Mouse (Mus musculus): ENCODE data around the gene Csrp1. TPM values are rescaled to one million over a fixed set of nuclear protein-coding genes. Genes with fewer than 3 reads are reported as not detected.

Gene Csrp1
- polyA plus RNA-seq, 1 experiment = 4.0 TPM

DNA sequence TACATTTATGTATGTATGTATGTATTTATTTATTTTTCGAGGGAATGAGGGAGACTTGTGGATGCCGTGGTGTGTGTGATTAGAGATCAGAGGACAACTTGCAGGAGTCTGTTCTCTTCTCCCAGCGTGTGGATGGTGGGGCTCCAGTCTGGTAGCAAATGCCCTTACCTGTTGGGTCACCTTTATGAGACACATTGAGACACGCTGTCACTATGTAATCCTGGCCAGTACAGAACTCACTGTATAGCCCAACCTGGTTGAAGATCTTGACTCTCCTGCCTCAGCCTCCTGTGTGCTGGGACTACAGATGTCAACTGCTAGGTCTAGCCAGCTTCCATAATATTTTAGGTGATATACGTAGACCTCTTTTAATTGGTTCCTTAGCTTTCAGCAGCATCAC lies 41.9 kb downstream of the Csrp1 start:
- Histone ChIP-seq H3K27me3 (ENCODE audit: control insufficient read depth) (no peaks in the 10 kb centered on the region; the same call in 1 of the 2 replicates), H3K4me3 (replicated peaks) (no peak overlapping the region), H3K9me3 (ENCODE audit: control insufficient read depth, low read length) (no peaks in the 10 kb centered on the region), H3K4me1 (ENCODE audit: control insufficient read depth) (peaks cover 73% of the 10 kb centered on the region), H3K36me3 (ENCODE audit: control insufficient read depth) (peaks cover 2% of the 10 kb centered on the region; the same call in 1 of the 2 replicates)
- TF ChIP-seq GATA1 (IDR thresholded peaks at IDR 0.05; ENCODE audit: low read length) (peak; percentile 69), TAL1 (IDR thresholded peaks at IDR 0.05; ENCODE audit: low read length) (peak; percentile 86)

DNA sequence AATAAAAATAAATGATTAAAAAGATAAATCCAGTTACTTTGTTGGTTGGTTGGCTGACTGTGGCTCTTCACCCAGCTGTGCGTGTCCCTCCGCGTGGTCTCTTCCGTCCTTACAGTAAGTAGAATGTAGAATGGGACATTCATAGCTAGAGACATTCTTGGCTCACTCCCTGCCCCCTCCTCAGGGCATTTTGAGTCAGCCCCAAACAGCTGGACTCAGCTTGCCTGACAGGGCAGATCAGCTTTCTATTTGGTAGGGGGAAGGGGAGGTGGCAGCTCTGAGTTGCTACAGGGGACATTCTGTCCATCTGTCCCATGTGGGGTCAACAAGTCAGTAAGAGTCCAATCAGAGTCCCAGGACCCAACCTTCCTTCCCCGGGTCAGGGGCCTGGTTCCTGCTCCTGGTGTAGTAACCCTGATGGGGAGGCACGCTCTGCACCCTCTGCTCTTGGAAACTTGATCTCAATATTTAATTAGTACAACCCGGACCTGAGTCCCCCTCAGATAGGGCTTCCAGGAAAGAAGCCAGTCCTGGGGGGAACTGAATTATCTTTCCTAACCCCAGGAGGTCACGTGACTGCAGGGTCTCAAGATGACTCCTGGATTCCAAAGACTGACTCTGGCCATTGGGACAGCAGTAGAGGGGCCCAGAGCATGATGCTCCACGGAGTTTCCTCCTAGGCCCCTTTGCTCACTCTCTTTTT lies 43.8 kb downstream of the Csrp1 start:
- no peak for TF ChIP-seq GATA1 (IDR thresholded peaks at IDR 0.05; ENCODE audit: low read length)
- peaks cover 91% of the 10 kb centered on the region for H3K4me1 ChIP-seq (ENCODE audit: control insufficient read depth)

GRCm38 (mm10) chr1:135764206-135764528 lies 44.3 kb downstream of the Csrp1 start:
- no peaks in the 10 kb centered on the region for H3K9me3 ChIP-seq (ENCODE audit: control insufficient read depth, low read length)
- TF ChIP-seq TAL1 (IDR thresholded peaks at IDR 0.05; ENCODE audit: low read length) = no peak
- no peak for TF ChIP-seq GATA1 (IDR thresholded peaks at IDR 0.05; ENCODE audit: low read length)
- H3K27me3 ChIP-seq (ENCODE audit: control insufficient read depth) = no peaks in the 10 kb centered on the region; the same call in 1 of the 2 replicates
- peaks cover 96% of the 10 kb centered on the region for H3K4me1 ChIP-seq (ENCODE audit: control insufficient read depth)
- no peak overlapping the region for H3K4me3 ChIP-seq (replicated peaks)
- H3K36me3 ChIP-seq (ENCODE audit: control insufficient read depth) = peaks cover 24% of the 10 kb centered on the region

More for the DNA sequence above, 43.8 kb downstream of the Csrp1 start:
- Histone ChIP-seq H3K36me3 (ENCODE audit: control insufficient read depth) (peaks cover 19% of the 10 kb centered on the region), H3K4me3 (replicated peaks) (no peak overlapping the region), H3K27me3 (ENCODE audit: control insufficient read depth) (no peaks in the 10 kb centered on the region; the same call in 1 of the 2 replicates), H3K9me3 (ENCODE audit: control insufficient read depth, low read length) (no peaks in the 10 kb centered on the region)

GRCm38 (mm10) chr1:135765645-135766591 lies 46.1 kb downstream of the Csrp1 start, which contains the start of gene Phlda3:
Gene Phlda3 (plus strand): TSS chr1:135766119.
- H3K4me1 ChIP-seq (ENCODE audit: control insufficient read depth) = peaks cover 98% of the 10 kb centered on the region
- H3K36me3 ChIP-seq (ENCODE audit: control insufficient read depth) = peaks cover 42% of the 10 kb centered on the region
- H3K9me3 ChIP-seq (ENCODE audit: control insufficient read depth, low read length) = no peaks in the 10 kb centered on the region
- H3K4me3 ChIP-seq (replicated peaks) = peak within 1 kb of the TSS; percentile 97
- TF ChIP-seq TAL1 (IDR thresholded peaks at IDR 0.05; ENCODE audit: low read length) = no peak
- H3K27me3 ChIP-seq (ENCODE audit: control insufficient read depth) = no peaks in the 10 kb centered on the region; the same call in 1 of the 2 replicates

- peaks cover 50% of the 10 kb centered on the region for H3K36me3 ChIP-seq (ENCODE audit: control insufficient read depth)
- H3K4me1 ChIP-seq (ENCODE audit: control insufficient read depth) = peaks cover 98% of the 10 kb centered on the region
- TF ChIP-seq TAL1 (IDR thresholded peaks at IDR 0.05; ENCODE audit: low read length) (no peak), GATA1 (IDR thresholded peaks at IDR 0.05; ENCODE audit: low read length) (no peak)
- no peaks in the 10 kb centered on the region; the same call in 1 of the 2 replicates for H3K27me3 ChIP-seq (ENCODE audit: control insufficient read depth)
- H3K9me3 ChIP-seq (ENCODE audit: control insufficient read depth, low read length) = no peaks in the 10 kb centered on the region
- peak overlapping the region; percentile 97 for H3K4me3 ChIP-seq (replicated peaks)
Measured at GRCm38 (mm10) chr1:135766592-135767306, 46.9 kb downstream of the Csrp1 start.

DNA sequence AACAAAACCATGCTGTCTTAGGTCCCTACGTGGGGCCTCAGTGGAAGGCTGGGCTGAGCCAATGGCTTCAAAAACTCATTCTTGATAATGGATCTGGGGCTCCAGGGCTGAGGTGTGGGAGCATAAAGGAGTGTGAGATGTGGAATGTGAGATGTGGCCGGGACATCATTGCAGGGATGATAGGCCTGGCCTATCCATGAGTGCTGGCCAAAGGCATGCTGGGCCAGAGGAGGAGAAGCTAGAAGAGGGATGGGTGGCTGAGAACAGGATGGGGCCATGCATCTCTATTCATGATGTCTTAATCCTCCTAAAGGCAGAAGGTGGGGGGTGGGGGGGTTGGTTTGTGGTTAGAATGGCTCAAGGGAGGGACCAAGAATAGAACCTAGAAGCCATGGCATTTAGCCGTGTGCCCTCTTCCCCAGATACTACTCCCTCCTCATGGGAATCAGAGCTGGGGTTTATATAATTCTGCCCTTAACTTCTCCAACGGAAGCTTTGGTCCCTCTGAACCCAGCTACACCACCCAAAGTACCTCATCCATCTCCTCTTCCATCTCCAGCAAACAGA lies 47.5 kb downstream of the Csrp1 start:
- TF ChIP-seq TAL1 (IDR thresholded peaks at IDR 0.05; ENCODE audit: low read length) = no peak
- TF ChIP-seq GATA1 (IDR thresholded peaks at IDR 0.05; ENCODE audit: low read length) = no peak
- Histone ChIP-seq H3K27me3 (ENCODE audit: control insufficient read depth) (no peaks in the 10 kb centered on the region; the same call in 1 of the 2 replicates), H3K36me3 (ENCODE audit: control insufficient read depth) (peaks cover 56% of the 10 kb centered on the region), H3K4me3 (replicated peaks) (peak overlapping the region; percentile 97), H3K4me1 (ENCODE audit: control insufficient read depth) (peaks cover 98% of the 10 kb centered on the region), H3K9me3 (ENCODE audit: control insufficient read depth, low read length) (no peaks in the 10 kb centered on the region)

GRCm38 (mm10) chr1:135768400-135768799 lies 48.5 kb downstream of the Csrp1 start:
- no peaks in the 10 kb centered on the region; the same call in 1 of the 2 replicates for H3K27me3 ChIP-seq (ENCODE audit: control insufficient read depth)
- H3K4me1 ChIP-seq (ENCODE audit: control insufficient read depth) = peaks cover 98% of the 10 kb centered on the region
- H3K36me3 ChIP-seq (ENCODE audit: control insufficient read depth) = peaks cover 56% of the 10 kb centered on the region
- H3K9me3 ChIP-seq (ENCODE audit: control insufficient read depth, low read length) = no peaks in the 10 kb centered on the region
- H3K4me3 ChIP-seq (replicated peaks) = peak overlapping the region; percentile 97
- TF ChIP-seq TAL1 (IDR thresholded peaks at IDR 0.05; ENCODE audit: low read length) = no peak
- TF ChIP-seq GATA1 (IDR thresholded peaks at IDR 0.05; ENCODE audit: low read length) = no peak

- Histone ChIP-seq H3K36me3 (ENCODE audit: control insufficient read depth) (peaks cover 54% of the 10 kb centered on the region), H3K4me3 (replicated peaks) (no peak overlapping the region), H3K9me3 (ENCODE audit: control insufficient read depth, low read length) (no peaks in the 10 kb centered on the region), H3K27me3 (ENCODE audit: control insufficient read depth) (no peaks in the 10 kb centered on the region; the same call in 1 of the 2 replicates), H3K4me1 (ENCODE audit: control insufficient read depth) (peaks cover 96% of the 10 kb centered on the region)
- TF ChIP-seq GATA1 (IDR thresholded peaks at IDR 0.05; ENCODE audit: low read length) (no peak), TAL1 (IDR thresholded peaks at IDR 0.05; ENCODE audit: low read length) (no peak)
Measured at GRCm38 (mm10) chr1:135770237-135770636, 50.4 kb downstream of the Csrp1 start.

Measured in erythroblast, embryonic 14.5 days (primary cell).